Mouse (Mus musculus) cerebellum, adult 18-20 months (tissue): ENCODE data around the gene Hist1h2af.

Source experiments
- DNase-seq, 2 experiments: peaks; one replicate each; pipeline ENCODE4 v3.0.0; 2021

The Hist1h2af gene

DNA sequence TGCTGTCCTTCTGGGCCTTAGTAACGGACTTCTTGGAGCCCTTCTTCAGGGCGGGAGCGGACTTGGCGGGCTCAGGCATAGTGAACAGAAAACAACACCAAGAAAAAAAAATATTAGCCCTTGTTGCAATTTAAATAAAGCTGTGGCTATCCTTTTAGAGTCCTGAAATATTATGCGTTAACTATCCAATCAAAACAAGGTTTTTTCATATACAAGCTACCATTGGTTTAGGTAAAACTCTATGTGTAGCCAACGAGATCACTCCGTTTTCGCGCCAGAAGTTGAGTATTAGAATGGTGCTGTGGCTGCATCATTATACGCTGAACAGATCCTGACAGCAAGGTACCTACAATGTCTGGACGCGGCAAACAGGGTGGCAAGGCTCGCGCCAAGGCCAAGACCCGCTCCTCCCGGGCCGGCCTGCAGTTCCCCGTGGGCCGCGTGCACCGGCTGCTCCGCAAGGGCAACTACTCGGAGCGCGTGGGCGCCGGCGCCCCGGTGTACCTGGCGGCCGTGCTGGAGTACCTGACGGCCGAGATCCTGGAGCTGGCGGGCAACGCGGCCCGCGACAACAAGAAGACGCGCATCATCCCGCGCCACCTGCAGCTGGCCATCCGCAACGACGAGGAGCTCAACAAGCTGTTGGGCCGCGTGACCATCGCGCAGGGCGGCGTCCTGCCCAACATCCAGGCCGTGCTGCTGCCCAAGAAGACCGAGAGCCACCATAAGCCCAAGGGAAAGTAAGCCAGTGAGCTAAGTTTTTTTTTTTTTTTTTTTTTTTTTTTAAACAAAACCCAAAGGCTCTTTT is at the start of gene Hist1h2af:
TSS of gene Hist1h2af (plus strand) at position 347 of the 808 bp plus-strand sequence.
- peak; percentile 66 to 77 for DNase-seq

DNA sequence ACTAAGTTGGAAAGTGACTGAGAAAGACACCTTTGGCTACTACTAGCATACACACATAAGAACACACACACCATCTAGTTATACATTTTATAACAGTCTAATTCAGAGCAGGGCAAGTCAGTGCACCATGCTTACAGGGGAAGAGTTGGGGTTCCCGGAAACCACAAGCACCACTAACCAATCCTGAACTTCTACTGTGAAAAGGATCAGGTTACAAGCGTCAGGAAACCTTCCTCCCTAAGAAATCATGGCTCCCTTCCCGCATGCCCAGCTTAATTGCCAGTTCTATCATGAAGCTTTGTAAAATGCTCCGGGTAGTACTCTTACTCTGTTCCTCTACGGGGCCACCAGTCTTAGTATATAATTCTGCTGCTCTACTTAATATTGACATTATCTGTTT is 48.4 kb upstream of the Hist1h2af start:
- no peak for DNase-seq

- peak; percentile 28 to 48 for DNase-seq
Measured at GRCm38 (mm10) chr13:23488400-23489322, 45.0 kb upstream of the Hist1h2af start, which contains the start of gene Btn2a2. Gene Btn2a2, minus strand, starts transcription at chr13:23488857.

DNA sequence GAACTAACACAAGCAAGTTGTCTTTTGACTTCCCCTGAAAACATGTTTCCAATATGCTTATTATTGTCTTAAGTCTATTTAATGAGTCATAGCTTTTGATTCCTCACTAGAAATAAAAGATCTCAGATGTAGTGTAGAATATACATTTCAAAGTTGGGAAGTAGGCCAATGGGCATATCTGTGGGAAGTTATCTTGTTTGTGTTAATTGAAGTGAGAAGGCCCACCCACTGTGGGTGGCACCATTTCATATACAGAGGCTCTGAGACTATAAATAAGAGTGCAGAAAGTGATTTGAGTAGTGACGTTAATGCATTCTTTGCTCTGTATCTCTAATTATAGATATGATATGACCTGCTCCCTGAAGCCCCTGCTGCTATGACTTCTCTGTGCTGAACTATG is 42.8 kb upstream of the Hist1h2af start:
- DNase-seq, result no peak

DNA sequence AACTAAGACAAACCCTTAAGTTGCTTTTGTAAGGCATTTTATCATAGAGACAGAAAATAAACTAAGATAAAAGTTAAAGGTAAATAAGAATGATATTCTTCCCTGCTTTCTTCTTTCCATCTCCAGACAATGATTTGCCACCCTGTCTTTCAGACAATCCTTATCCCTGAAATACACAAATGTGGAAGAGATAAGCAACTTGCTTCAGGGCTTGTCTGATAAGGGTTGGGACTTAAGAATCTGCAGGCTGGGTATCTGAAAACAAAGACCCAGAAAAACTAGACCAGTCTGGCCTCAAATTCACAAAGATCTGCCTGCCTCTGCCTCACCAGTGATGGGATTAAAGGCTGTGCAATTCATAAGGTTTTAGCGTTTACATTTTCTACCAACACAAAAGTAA is 42.4 kb upstream of the Hist1h2af start:
- no peak for DNase-seq

DNA sequence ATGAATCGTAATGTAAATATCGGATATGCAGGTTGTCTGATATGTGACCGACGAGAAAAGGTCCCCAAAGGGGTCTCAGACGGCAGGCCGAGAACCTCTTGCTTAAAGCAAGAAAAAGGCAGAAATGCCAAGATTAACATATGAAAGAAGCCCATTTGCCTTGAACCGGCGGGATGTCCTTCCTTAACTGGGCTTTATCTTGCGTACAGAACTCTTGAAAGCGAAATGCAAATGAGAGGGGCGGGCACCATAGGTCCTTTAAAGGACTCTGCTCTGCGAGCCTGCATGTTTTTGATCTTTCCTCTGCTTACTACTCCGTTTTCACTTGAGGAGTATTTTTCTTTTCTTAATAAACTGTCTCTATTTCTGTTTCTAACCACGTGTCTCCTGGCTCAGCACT is 41.7 kb upstream of the Hist1h2af start:
- no peak for DNase-seq

GRCm38 (mm10) chr13:23495526-23495925 is 38.2 kb upstream of the Hist1h2af start:
- DNase-seq, result no peak

DNA sequence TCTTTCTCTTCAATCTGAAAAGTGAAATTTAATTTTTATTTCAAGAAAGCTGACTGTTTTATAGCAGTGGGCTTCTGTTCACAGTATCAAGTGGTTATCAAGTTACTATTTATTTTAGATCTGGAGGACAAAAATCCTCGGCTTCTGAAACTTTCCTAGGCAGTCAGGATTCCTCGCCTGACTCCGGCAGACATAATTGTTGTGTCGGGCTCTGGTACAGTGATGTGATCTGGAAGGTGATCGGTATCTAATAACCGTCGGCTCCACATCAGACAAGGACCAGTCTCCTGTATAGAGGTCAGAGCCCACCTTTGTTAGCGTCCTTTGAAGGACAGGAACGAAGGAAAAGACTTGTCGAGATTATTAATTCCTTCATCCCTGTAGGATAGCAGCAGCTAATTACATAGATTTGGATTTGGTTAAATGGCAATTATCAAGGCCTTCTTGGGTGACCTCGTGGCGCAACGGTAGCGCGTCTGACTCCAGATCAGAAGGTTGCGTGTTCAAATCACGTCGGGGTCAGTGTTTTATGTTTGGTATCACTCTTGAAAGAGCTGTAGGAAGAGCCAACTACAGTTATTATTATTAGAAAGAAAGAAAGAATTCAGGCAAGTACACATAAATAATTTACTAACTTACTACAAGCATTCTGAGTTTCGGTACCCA is 35.9 kb upstream of the Hist1h2af start:
- DNase-seq, result no peak

DNA sequence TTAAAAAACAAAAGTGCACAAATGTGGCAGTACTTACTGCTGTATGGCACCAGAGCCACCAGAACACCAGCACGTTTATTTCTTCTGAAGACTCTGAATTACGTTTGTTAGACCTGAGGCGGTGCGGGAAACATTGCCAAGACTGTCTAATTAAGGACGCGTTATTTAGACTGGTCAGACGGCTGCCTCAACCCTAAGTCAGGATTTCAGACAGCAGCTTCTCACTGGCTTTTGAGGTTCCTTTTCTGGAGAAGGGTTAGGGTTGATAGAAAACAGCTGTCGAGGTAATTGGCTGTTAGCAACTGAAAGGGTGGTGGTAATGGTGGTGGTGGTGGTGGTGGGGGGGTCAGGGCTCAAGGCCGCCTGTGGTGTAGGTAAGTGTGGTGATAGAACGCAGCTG is 35.1 kb upstream of the Hist1h2af start:
- no peak for DNase-seq

DNA sequence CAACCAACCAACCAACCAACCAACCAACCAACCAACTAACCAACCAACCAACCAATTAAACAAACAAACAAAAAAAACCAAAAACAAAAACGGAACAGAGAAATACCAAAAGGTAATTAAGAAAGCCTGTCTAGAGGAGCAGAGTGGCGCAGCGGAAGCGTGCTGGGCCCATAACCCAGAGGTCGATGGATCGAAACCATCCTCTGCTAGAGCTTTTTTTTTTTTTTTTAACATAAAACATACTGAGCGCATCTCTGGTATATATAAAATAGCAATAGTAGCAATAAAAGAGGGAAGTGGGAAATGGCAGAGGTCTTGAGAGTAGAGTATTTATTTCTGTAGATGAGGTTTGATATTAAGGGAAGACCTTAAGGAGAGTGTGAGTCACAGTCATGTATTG is 33.8 kb upstream of the Hist1h2af start:
- no peak for DNase-seq

DNA sequence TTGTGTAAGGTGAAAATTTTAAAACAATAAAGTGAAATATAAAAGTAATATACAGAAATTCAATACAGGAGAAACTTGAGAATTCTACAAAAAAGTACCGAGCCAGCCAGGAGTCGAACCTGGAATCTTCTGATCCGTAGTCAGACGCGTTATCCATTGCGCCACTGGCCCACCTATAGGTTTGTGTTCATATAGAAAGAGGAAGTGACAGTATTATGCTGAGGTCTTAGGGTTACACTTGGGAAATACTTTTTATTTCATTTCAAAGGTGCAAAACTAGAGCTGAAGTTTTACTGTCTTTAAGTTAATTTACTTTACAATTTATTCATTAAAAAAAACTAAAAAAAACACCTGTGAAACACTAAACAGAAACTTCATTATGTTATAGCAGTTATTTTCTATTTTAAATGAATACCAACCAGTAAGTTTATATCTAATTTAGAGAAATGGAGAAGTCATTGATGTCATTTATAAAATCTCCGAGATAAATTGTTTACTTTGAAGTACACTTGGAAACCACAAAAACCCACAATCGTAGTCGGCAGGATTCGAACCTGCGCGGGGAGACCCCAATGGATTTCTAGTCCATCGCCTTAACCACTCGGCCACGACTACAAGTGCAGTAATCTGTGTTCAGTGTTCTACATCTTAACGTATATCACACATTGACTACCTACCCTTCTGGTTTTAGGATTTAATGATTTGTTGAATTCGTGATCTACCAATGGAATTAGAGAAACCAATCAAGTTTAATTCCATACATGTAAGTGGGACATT is 33.1 kb upstream of the Hist1h2af start:
- DNase-seq, result peak in 1 of 2 experiments; percentile 47

GRCm38 (mm10) chr13:23501511-23501910 is 32.2 kb upstream of the Hist1h2af start:
- no peak for DNase-seq

- DNase-seq, result no peak
Measured at GRCm38 (mm10) chr13:23502031-23502567, 31.6 kb upstream of the Hist1h2af start.

DNA sequence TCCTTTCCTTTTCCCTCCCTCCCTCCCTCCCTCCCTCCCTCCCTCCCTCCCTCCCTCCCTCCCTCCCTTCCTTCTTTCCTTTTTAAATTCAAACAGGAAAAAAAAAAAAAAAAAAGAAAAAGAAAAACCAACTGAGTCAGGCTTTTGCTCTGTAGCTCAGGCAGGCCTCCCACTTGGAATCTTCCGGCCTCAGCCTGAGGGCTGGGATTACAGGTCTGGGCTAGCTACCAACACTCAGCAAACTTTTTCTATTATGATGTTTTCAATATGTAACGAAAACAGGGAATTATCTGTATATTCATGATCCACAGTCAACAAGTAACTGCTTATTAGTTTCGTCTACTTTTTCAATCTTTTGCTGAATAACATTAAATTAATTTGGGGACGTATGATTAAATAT is 30.8 kb upstream of the Hist1h2af start:
- no peak for DNase-seq

GRCm38 (mm10) chr13:23503797-23504196 is 29.9 kb upstream of the Hist1h2af start:
- peak in 1 of 2 experiments; percentile 59 for DNase-seq

GRCm38 (mm10) chr13:23505662-23506345 is 27.9 kb upstream of the Hist1h2af start:
- DNase-seq, result no peak

GRCm38 (mm10) chr13:23506351-23506750 is 27.4 kb upstream of the Hist1h2af start:
- no peak for DNase-seq

DNA sequence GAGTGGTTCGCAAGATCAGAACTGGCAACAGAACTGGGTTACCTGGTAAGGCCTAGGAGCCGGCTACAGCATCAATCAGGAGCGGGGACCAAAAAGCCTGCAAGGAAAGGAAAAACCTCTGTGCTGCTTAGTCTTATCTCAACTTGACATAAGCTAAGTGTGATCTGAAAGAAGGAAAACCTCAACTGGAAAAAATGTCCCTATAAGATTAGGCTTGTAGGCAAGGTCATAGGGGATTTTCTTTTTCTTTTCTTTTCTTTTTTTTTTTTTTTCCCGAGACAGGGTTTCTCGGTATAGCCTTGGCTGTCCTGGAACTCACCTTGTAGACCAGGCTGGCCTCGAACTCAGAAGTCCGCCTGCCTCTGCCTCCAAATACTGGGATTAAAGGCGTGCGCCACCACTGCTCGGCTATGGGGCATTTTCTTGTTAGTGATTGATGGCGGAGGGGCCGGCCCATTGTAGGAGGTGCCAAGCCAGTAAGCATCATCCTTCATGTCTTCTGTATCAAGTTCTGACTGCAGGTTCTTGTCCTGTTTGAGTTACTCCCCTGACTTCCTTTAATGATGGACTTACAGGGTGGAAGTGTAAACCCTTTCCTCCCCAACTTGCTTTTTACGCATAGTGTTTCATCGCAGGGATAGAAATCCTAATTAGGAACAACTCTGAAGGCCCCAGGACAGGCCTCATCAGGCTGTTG is 26.7 kb upstream of the Hist1h2af start:
- no peak for DNase-seq

GRCm38 (mm10) chr13:23510127-23510526 is 23.6 kb upstream of the Hist1h2af start:
- no peak for DNase-seq

- DNase-seq, result no peak
Measured at GRCm38 (mm10) chr13:23513517-23513916, 20.2 kb upstream of the Hist1h2af start.

GRCm38 (mm10) chr13:23515281-23515680 is 18.4 kb upstream of the Hist1h2af start:
- no peak for DNase-seq
